Mouse (Mus musculus): ENCODE results near the gene Hipk4.

DNA sequence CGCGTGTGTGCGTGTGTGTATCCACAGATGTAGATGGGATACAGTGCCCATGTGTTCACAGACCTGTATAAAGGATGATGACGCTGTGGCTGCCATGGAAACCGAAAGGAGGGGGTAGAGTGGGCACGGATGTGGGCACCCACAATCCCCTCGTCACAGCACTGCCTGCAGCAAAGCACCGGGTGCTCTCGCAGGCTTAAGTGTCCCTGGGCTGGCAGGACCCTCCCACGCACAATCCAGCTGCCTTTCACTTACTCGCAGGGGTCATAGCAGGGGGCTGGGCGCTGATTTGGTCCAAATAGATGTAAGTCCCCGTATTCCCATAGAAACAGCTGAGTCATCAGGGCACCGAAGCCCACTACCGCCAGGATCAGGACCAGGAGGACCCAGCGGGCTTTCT is 18.4 kb downstream of the Hipk4 start:
- no peak for TF ChIP-seq EP300 (IDR thresholded peaks at IDR 0.05; ENCODE audit: low read depth)
- TF ChIP-seq CTCF (IDR thresholded peaks at IDR 0.05; ENCODE audit: low read depth), result no peak
